Mouse (Mus musculus): Measurements from ENCODE around the gene Cmss1. TPM values are rescaled to one million over a fixed set of nuclear protein-coding genes. Genes with fewer than 3 reads are reported as not detected.

Gene Cmss1
- polyA plus RNA-seq, 1 experiment = 3.0 TPM

DNA sequence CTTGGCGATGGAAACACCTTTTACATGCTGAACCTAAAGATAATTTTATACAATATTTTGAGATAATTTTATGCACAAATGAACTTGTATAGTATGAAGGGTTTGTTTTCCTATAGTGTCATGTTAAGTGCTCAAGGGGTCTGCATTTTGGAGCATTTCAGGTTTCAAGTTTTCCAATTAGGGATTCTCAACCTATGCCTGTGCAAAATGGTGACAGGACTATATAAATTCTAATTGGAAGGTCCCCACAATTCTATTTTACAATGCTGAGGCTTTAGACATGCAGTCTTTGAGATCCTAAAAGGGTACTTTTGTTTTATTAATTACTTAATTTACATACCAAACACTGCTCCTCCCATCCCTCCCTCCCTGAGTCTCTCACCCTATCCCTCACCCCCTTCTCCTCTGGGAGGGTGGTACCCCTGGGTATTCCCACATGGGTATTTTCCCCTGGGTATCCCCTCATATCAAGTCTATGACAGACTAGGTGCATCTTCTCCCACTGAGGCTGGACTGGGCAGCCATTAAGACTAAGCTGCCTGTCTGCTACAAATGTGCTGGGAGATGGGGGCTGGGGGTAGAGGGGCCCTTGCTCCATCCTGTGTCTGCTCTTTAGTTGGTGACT is 30.8 kb downstream of the Cmss1 start:
- Histone ChIP-seq H3K36me3 (ENCODE audit: control insufficient read depth, insufficient read depth, low read length) (peaks cover 22% of the 10 kb centered on the region), H3K4me3 (ENCODE audit: extremely low read depth, insufficient read depth, insufficient read length) (no peak overlapping the region; the same call in 1 of the 2 replicates), H3K4me1 (ENCODE audit: control insufficient read depth, insufficient read depth, insufficient read length) (0 out of 2 replicates have a peak, but pooled peaks cover 2% of the 10 kb centered on the region), H3K27ac (ENCODE audit: insufficient read depth, low read length) (no peak overlapping the region), H3K27me3 (ENCODE audit: control insufficient read depth, insufficient read depth, low read length) (no peaks in the 10 kb centered on the region)
- 93% methylated on average over 1 of the region's 1 CpGs for WGBS
- TF ChIP-seq POLR2A (IDR thresholded peaks at IDR 0.05; ENCODE audit: low read depth, low read length) = no peak
- no peak for TF ChIP-seq CTCF (IDR thresholded peaks at IDR 0.05; ENCODE audit: extremely low read depth, insufficient read depth, insufficient read length, insufficient replicate concordance)
- DNase-seq (ENCODE audit: low read depth in 1 of 2, low spot score in 2 of 2) = no peak

DNA sequence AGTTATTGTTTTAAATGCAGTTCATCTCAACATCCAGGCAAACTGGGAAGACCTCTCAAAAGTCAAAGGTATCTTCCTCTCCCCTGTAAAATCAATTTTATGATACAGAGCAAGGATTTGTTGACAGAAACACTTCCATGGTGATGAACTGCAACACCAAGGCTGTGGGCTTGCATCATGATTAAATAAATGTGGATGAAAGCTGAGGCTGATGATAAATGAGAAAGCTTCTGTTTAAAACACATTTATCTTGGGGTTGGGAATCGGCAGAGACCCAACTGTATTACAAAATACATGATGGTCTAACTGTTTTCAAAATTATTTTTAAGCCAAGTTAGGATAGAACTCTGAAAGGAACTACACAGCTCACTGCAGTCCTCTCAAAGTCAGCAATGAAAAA is 32.8 kb downstream of the Cmss1 start:
- no peak for DNase-seq (ENCODE audit: low read depth in 1 of 2, low spot score in 2 of 2)
- no peak for TF ChIP-seq CTCF (IDR thresholded peaks at IDR 0.05; ENCODE audit: extremely low read depth, insufficient read depth, insufficient read length, insufficient replicate concordance)
- TF ChIP-seq POLR2A (IDR thresholded peaks at IDR 0.05; ENCODE audit: low read depth, low read length) = no peak
- Histone ChIP-seq H3K36me3 (ENCODE audit: control insufficient read depth, insufficient read depth, low read length) (peaks cover 32% of the 10 kb centered on the region), H3K27ac (ENCODE audit: insufficient read depth, low read length) (no peak overlapping the region), H3K4me3 (ENCODE audit: extremely low read depth, insufficient read depth, insufficient read length) (no peak overlapping the region), H3K4me1 (ENCODE audit: control insufficient read depth, insufficient read depth, insufficient read length) (0 out of 2 replicates have a peak, but pooled peaks cover 2% of the 10 kb centered on the region), H3K27me3 (ENCODE audit: control insufficient read depth, insufficient read depth, low read length) (no peaks in the 10 kb centered on the region)
- WGBS = 81% methylated on average over 1 of the region's 1 CpGs

DNA sequence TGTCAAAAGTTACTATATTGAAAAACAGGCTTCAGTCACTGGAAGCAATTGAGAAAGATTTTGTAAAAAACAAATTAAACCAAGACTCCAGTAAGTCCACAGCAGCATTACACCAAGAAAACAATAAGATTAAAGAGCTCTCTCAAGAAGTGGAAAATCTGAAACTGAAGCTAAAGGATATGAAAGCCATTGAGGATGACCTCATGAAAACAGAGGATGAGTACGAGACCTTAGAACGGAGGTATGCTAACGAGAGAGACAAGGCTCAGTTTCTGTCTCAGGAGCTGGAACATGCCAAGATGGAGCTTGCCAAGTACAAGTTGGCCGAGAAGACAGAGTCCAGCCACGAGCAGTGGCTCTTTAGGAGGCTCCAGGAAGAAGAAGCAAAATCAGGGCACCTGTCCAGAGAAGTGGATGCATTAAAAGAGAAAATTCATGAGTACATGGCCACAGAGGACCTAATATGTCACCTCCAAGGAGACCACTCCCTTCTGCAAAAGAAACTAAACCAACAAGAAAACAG is 35.8 kb downstream of the Cmss1 start:
- H3K4me3 ChIP-seq (ENCODE audit: extremely low read depth, insufficient read depth, insufficient read length) = no peak overlapping the region
- H3K36me3 ChIP-seq (ENCODE audit: control insufficient read depth, insufficient read depth, low read length) = peaks cover 34% of the 10 kb centered on the region
- TF ChIP-seq CTCF (IDR thresholded peaks at IDR 0.05; ENCODE audit: extremely low read depth, insufficient read depth, insufficient read length, insufficient replicate concordance) = no peak
- no peak for TF ChIP-seq POLR2A (IDR thresholded peaks at IDR 0.05; ENCODE audit: low read depth, low read length)
- DNase-seq (ENCODE audit: low read depth in 1 of 2, low spot score in 2 of 2) = no peak
- 84% methylated on average over 5 of the region's 5 CpGs for WGBS
- no peak overlapping the region for H3K27ac ChIP-seq (ENCODE audit: insufficient read depth, low read length)
- H3K27me3 ChIP-seq (ENCODE audit: control insufficient read depth, insufficient read depth, low read length) = no peaks in the 10 kb centered on the region
- peaks cover 4% of the 10 kb centered on the region; the same call in 1 of the 2 replicates for H3K4me1 ChIP-seq (ENCODE audit: control insufficient read depth, insufficient read depth, insufficient read length)

DNA sequence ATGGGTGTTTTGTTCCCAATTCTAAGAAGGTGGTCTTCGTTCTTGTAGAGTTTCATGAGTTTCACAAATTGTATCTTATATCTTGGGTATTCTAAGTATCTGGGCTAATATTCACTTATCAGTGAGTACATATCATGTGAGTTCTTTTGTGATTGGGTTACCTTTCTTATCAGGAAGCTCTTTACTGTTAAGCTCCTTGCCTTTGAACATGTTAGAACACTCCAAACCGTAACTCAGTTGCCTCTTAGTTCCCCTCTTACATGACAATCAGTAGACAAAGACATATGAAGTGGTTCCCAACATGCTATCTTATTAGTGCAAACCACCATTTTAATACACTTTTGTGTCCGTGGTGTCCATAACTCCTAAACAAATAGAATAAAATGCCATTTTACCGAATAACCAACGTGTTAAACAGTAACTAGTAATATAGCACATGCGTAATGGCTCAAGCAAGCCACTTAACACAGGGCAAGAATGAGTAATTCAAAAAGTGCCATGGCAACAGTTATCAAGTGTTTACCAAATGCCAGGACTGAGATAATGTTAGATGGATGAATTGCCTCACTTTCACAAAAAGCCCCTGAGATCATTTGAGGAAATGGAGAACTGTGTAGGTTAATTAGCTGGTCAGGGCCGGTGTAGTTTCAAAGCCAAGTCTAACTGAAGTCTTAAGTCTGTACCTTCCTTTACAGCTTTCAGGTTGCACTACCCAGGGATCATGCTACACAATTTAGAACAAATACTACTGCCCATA is 37.8 kb downstream of the Cmss1 start:
- peaks cover 40% of the 10 kb centered on the region for H3K36me3 ChIP-seq (ENCODE audit: control insufficient read depth, insufficient read depth, low read length)
- no peak for DNase-seq (ENCODE audit: low read depth in 1 of 2, low spot score in 2 of 2)
- peaks cover 4% of the 10 kb centered on the region; the same call in 1 of the 2 replicates for H3K4me1 ChIP-seq (ENCODE audit: control insufficient read depth, insufficient read depth, insufficient read length)
- H3K27me3 ChIP-seq (ENCODE audit: control insufficient read depth, insufficient read depth, low read length) = no peaks in the 10 kb centered on the region
- H3K27ac ChIP-seq (ENCODE audit: insufficient read depth, low read length) = no peak overlapping the region
- H3K4me3 ChIP-seq (ENCODE audit: extremely low read depth, insufficient read depth, insufficient read length) = no peak overlapping the region
- no peak for TF ChIP-seq CTCF (IDR thresholded peaks at IDR 0.05; ENCODE audit: extremely low read depth, insufficient read depth, insufficient read length, insufficient replicate concordance)
- TF ChIP-seq POLR2A (IDR thresholded peaks at IDR 0.05; ENCODE audit: low read depth, low read length) = no peak
- WGBS = 88% methylated on average over 7 of the region's 7 CpGs

DNA sequence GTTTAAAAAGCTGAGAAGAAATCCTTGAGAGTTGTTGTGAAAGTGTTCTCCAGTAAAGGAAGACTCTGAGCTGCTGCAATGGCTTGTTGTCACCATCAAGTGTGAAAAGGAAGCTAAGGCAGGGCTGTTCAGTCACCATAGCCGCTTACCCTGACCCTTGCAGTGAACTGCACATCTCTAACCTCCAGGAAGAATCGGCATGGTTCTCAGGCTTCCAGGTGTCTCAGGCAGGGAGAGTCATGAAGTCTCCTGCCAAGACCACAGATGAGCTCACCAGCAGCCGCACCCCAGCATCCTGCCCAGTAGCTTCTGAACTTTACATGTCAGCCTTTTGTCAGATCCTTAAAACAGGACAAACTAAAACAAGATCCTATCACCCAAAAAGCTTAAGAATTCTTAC is 40.4 kb downstream of the Cmss1 start:
- H3K27me3 ChIP-seq (ENCODE audit: control insufficient read depth, insufficient read depth, low read length) = no peaks in the 10 kb centered on the region

DNA sequence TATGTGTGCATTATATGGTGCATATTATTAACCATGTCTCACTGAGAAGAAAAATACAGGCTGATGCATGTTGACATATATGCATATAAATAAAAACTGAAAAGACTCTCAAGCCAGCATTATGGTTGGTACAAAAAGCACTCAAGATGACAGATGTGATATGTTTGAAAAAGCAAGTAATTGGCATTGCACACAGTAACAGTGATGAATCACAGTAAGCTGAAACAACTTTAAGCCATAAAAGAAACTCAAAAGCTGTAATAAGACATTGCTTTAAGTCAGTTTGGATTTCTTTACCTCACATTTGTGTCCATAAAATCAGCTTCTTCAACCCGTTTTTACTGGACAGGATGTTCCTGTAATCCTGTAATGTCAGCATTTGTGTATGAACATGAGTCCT is 41.9 kb downstream of the Cmss1 start:
- H3K27ac ChIP-seq (ENCODE audit: insufficient read depth, low read length) = no peak overlapping the region
- no peak for DNase-seq (ENCODE audit: low read depth in 1 of 2, low spot score in 2 of 2)
- H3K4me1 ChIP-seq (ENCODE audit: control insufficient read depth, insufficient read depth, insufficient read length) = peaks cover 2% of the 10 kb centered on the region; the same call in 1 of the 2 replicates
- H3K4me3 ChIP-seq (ENCODE audit: extremely low read depth, insufficient read depth, insufficient read length) = no peak overlapping the region
- 79% methylated on average over 1 of the region's 1 CpGs for WGBS
- peaks cover 24% of the 10 kb centered on the region for H3K36me3 ChIP-seq (ENCODE audit: control insufficient read depth, insufficient read depth, low read length)
- TF ChIP-seq POLR2A (IDR thresholded peaks at IDR 0.05; ENCODE audit: low read depth, low read length) (no peak), CTCF (IDR thresholded peaks at IDR 0.05; ENCODE audit: extremely low read depth, insufficient read depth, insufficient read length, insufficient replicate concordance) (no peak)
- no peaks in the 10 kb centered on the region for H3K27me3 ChIP-seq (ENCODE audit: control insufficient read depth, insufficient read depth, low read length)

More for the DNA sequence above, 40.4 kb downstream of the Cmss1 start:
- Histone ChIP-seq H3K27ac (ENCODE audit: insufficient read depth, low read length) (peak overlapping the region; percentile 12; the same call in 1 of the 2 replicates), H3K36me3 (ENCODE audit: control insufficient read depth, insufficient read depth, low read length) (peaks cover 32% of the 10 kb centered on the region), H3K4me1 (ENCODE audit: control insufficient read depth, insufficient read depth, insufficient read length) (peaks cover 2% of the 10 kb centered on the region; the same call in 1 of the 2 replicates), H3K4me3 (ENCODE audit: extremely low read depth, insufficient read depth, insufficient read length) (no peak overlapping the region)
- WGBS = 80% methylated on average over 3 of the region's 3 CpGs
- no peak for TF ChIP-seq POLR2A (IDR thresholded peaks at IDR 0.05; ENCODE audit: low read depth, low read length)
- no peak for TF ChIP-seq CTCF (IDR thresholded peaks at IDR 0.05; ENCODE audit: extremely low read depth, insufficient read depth, insufficient read length, insufficient replicate concordance)
- DNase-seq (ENCODE audit: low read depth in 1 of 2, low spot score in 2 of 2) = no peak
